Mouse (Mus musculus) heart, embryonic 12.5 days (tissue): ENCODE results near the gene BC024978. TPM values are rescaled to one million over a fixed set of nuclear protein-coding genes. Genes with fewer than 3 reads are reported as not detected.

Source experiments
- ATAC-seq: fragments of 200-750 bp; cut with Nextera tagmentation; 2 replicates; pipeline ENCODE4 v1.8.0; 2017; ENCODE audit warnings: moderate TSS enrichment, moderate library complexity; ENCODE audit not compliant: insufficient number of reproducible peaks, low FRiP score
- H3K27ac ChIP-seq: fragments of 300-500 bp; sonication (generic); 2 replicates; pipeline ENCODE4 v1.5.1; 2016; ENCODE audit warnings: mild to moderate bottlenecking, moderate library complexity; ENCODE audit not compliant: poor library complexity, severe bottlenecking
- H3K27me3 ChIP-seq: fragments of 300-500 bp; sonication (generic); replicated peaks from 2 replicates; pipeline ENCODE4 v1.6.1; 2016; ENCODE audit warnings: mild to moderate bottlenecking, moderate library complexity
- H3K36me3 ChIP-seq: fragments of 300-500 bp; sonication (generic); 2 replicates; pipeline ENCODE4 v1.6.1; 2016; ENCODE audit warnings: mild to moderate bottlenecking, moderate library complexity
- H3K4me1 ChIP-seq: fragments of 300-500 bp; sonication (generic); replicated peaks from 2 replicates; pipeline ENCODE4 v1.6.1; 2016; ENCODE audit warnings: mild to moderate bottlenecking
- H3K4me2 ChIP-seq: fragments of 300-500 bp; sonication (generic); 2 replicates; pipeline ENCODE4 v1.6.1; 2016; ENCODE audit warnings: mild to moderate bottlenecking, moderate library complexity
- H3K4me3 ChIP-seq: fragments of 300-500 bp; sonication (generic); 2 replicates; pipeline ENCODE4 v1.5.1; 2016; ENCODE audit warnings: mild to moderate bottlenecking
- H3K9ac ChIP-seq: fragments of 300-500 bp; sonication (generic); 2 replicates; pipeline ENCODE4 v1.6.1; 2016; ENCODE audit warnings: mild to moderate bottlenecking, moderate library complexity
- H3K9me3 ChIP-seq: fragments of 300-500 bp; sonication (generic); replicated peaks from 2 replicates; pipeline ENCODE4 v1.6.1; 2016; ENCODE audit warnings: mild to moderate bottlenecking, moderate library complexity
- WGBS: fragments of 180-500 bp; shearing (Covaris S2); methylation state at CpG from one replicate; pipeline ENCODE4 v1.1.7; 2016; 5-methylcytosine and 5-hydroxymethylcytosine counted together
- polyA plus RNA-seq: library from polyadenylated mRNA; unstranded; fragments of >200 nt; fragmentation: Nextera tagmentation; extraction: Ambion mirVana; gene quantifications from 2 replicates; pipeline ENCODE4 v1.2.1, GENCODE M21; 2016

The BC024978 gene
- polyA plus RNA-seq, 1 experiment from 2014 or later = 3.2 TPM

DNA sequence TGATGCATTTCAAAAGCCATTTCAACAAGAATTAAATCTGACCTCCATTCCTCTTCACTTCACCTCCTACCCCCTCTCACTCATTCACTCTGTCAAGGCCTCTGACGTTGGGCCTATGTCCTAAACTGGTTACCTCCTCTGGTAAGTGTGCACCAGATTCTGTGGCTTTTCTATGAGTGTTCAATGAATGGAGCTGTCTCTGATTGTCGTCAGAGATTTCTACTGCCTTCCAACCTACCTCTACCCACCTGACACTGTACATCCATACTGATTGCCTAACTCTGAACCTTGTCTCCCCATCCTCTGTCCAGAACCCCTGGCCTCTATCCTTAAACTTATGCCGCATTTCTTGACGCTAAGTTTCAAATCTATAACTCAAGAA lies 17.6 kb upstream of the BC024978 start:
- no peak for ATAC-seq

DNA sequence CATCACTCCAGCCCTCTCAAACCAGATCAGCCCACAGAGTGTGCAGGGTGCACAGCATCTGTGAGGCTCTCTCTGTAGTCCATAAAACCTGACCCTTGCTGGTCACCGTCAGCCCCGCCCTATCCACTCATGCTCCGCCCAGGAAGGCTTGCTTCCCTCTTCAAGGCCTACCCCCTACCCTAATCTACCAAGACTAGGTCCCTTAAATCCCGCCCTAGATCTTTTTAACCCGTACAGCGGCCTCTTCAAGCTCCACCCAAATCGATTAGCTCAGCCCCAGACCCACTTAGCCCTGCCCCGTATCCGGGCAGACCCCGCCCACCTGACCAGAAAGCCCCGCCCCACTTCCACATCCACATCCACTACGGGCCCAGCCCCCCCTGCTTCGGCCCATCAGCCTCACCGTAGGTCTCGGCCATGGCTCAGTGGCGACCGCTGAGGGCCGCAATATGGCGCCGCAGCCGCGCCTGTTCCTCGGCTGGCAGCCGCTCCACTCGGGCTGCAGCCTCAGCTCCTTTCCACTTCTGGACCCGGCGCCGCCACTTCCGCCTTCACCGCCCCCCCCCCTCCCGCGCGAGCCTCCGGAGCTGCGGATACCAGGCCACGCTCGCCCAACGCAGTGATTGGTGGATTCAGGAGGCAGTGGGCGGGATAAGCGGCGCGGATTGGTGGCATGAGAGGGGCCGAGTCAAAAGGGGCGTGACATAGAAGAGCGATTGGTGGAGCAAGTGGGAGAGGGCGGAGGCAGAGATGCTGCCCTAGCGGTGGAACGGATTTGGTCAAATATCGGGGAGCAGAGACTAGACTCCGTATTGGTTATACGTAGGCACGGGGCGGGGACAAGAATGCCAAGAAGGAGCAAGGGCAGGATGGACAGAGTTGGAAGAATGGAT lies 17.0 kb upstream of the BC024978 start, which contains the start of gene Rab4b:
Gene Rab4b, minus strand, starts transcription at position 573 of the 893 bp plus-strand sequence.
- peak within 1 kb of the TSS; percentile 83 for H3K27ac ChIP-seq
- ATAC-seq = peak; percentile 98
- under 1% methylated on average over 53 of the region's 53 CpGs for WGBS

More for the DNA sequence above, 17.6 kb upstream of the BC024978 start:
- Histone ChIP-seq H3K9me3 (no peaks in the 10 kb centered on the region), H3K36me3 (peaks cover 34% of the 10 kb centered on the region), H3K4me3 (peak overlapping the region; percentile 63), H3K27ac (peak overlapping the region; percentile 83), H3K27me3 (no peaks in the 10 kb centered on the region), H3K9ac (peak overlapping the region; percentile 57), H3K4me2 (peak overlapping the region; percentile 64), H3K4me1 (peaks cover 12% of the 10 kb centered on the region)
- WGBS = 23% methylated on average over 4 of the region's 4 CpGs

DNA sequence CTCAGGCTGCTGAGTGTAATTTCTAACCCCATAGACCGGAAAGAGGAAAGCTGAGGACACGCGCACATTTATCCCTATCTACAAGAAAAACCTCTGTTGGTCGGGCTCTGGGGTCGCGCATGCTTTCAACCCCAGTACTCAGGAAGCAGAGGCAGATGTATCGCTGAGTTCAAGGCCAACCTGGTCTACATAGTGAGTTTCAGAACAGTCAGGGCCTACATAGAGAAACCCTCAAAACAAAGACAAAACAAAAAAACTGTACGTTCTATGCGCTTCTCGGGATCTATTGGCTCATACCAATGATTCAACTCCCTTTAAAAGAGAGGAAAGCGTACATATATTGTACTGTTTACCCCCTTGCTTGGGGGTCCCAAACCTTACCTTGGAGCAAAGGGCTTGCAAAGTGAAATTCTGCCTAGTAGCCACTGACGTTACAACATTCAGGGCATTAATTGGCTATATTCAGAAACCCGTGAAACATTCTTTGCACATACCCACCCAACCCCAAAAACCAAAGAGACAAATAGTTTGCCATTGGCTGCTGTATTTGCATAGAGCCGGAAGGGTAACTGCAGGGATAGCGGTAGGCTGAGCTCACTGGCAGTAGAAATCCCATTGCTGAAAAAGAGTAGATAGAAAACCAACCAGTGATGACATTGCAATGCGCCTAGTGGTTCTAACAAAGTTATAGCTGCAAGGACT lies 16.2 kb upstream of the BC024978 start:
- Histone ChIP-seq H3K27me3 (no peaks in the 10 kb centered on the region), H3K36me3 (peaks cover 31% of the 10 kb centered on the region), H3K9me3 (no peaks in the 10 kb centered on the region), H3K4me1 (peaks cover 12% of the 10 kb centered on the region), H3K4me3 (peak overlapping the region; percentile 63), H3K9ac (peak overlapping the region; percentile 26; the same call in 1 of the 2 replicates), H3K27ac (peak overlapping the region; percentile 63), H3K4me2 (peak overlapping the region; percentile 63)
- WGBS = 45% methylated on average over 16 of the region's 16 CpGs
- ATAC-seq = no peak

More for the DNA sequence above, 17.0 kb upstream of the BC024978 start, which contains the start of gene Rab4b:
- peaks cover 33% of the 10 kb centered on the region for H3K36me3 ChIP-seq
- peaks cover 12% of the 10 kb centered on the region for H3K4me1 ChIP-seq
- peak within 1 kb of the TSS; percentile 63 for H3K4me3 ChIP-seq
- H3K9ac ChIP-seq = peak within 1 kb of the TSS; percentile 57
- no peaks in the 10 kb centered on the region for H3K9me3 ChIP-seq
- peak within 1 kb of the TSS; percentile 64 for H3K4me2 ChIP-seq
- H3K27me3 ChIP-seq = no peaks in the 10 kb centered on the region

DNA sequence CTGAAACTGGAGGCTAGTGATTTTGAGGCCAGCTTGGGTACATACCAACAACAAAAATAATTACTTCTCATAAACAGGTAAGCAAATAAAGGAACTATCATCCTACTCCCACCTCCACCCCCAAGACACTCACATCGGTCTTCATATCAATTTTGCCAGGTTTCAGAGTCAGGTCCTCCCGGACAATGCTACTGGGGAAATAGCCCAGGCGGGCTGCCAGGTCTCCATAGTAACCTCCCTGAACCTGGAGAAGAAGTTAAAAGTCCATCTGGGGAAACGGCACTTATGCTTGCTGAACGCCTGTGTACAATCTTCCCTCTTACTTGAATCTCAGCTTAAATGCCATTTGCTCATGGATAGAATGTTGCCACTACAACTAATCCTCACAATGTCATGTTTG lies 15.5 kb upstream of the BC024978 start:
- WGBS = 66% methylated on average over 5 of the region's 5 CpGs
- no peak overlapping the region for H3K4me3 ChIP-seq
- H3K9me3 ChIP-seq = no peaks in the 10 kb centered on the region
- no peak for ATAC-seq
- no peak overlapping the region for H3K9ac ChIP-seq
- no peak overlapping the region for H3K27ac ChIP-seq
- peaks cover 31% of the 10 kb centered on the region for H3K36me3 ChIP-seq
- peaks cover 12% of the 10 kb centered on the region for H3K4me1 ChIP-seq
- no peak overlapping the region for H3K4me2 ChIP-seq
- H3K27me3 ChIP-seq = no peaks in the 10 kb centered on the region

DNA sequence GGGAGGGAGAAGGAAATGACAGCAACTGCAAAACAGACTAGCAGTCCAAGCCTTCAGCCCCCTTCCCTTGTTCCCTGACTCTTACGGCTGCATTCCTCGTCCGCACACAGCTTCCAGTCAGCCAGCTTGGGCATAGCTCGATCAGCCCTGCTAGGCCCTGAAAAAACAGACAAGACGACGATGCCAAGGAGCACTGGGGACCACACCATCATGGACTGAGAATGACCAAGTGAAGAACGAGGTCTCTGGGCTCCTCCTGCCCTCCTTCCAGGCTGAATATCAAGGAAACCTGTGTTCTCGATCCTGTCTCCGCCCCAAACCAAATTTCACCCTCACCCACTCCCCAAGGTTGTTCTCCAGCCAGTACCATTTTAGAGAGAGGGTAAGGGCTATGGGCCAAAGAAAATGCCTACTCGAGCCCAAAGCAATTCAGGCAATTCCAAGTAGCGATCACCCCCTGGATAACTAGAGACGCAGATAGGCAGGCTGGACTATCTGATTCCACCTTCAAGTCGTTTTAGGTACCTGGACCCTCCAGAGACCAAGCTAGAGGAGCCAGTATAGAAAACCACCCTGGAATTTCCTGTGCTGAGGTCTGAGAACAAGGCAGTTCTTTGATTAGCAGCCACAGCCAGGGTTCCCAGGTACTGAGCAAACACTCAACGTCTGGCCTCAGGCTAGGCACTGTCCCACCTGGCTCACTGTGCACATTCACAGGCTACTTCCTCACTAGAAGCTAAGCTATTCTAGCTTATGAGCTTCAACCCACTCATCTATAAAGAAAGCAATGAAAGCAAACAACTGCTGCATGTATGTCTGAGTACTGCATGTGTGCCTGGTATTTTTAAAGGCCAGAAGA lies 14.5 kb upstream of the BC024978 start, which contains the start of the genes Gm21983 and Mia:
Gene Gm21983, minus strand, starts transcription at position 250 of the 859 bp plus-strand sequence.
Gene Mia, minus strand, starts transcription at position 321 of the 859 bp plus-strand sequence.
- ATAC-seq = no peak
- no peak within 1 kb of the TSS for H3K27ac ChIP-seq
- no peak within 1 kb of the TSS for H3K9ac ChIP-seq

DNA sequence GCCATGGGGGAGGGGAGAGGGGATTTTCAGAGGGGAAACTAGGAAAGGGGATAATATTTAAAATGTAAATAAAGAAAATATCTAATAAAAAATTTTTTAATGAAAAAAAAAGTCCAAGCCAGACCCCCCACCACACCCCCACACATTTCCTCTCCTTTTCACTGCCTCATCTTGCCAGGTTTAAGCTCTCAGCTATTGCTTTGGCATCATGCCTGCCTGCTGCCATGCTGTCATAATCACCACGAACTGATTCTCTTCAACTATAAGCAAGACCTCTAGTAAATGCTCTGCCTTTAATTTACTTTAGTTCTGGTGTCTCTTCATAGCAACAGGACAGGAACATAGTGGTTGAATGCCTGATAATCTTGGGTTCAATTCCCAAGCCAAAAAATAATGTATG lies 13.1 kb upstream of the BC024978 start:
- 90% methylated on average over 1 of the region's 1 CpGs for WGBS
- Histone ChIP-seq H3K4me3 (no peak overlapping the region), H3K9me3 (no peaks in the 10 kb centered on the region), H3K27ac (no peak overlapping the region), H3K9ac (no peak overlapping the region), H3K27me3 (no peaks in the 10 kb centered on the region), H3K4me2 (no peak overlapping the region), H3K36me3 (peaks cover 46% of the 10 kb centered on the region), H3K4me1 (peaks cover 12% of the 10 kb centered on the region)
- no peak for ATAC-seq

More for the DNA sequence above, 14.5 kb upstream of the BC024978 start, which contains the start of the genes Gm21983 and Mia:
- Histone ChIP-seq H3K9me3 (no peaks in the 10 kb centered on the region), H3K4me2 (no peak within 1 kb of the TSS), H3K27me3 (no peaks in the 10 kb centered on the region), H3K4me1 (peaks cover 12% of the 10 kb centered on the region), H3K4me3 (no peak within 1 kb of the TSS), H3K36me3 (peaks cover 31% of the 10 kb centered on the region)
- WGBS = 65% methylated on average over 14 of the region's 14 CpGs

DNA sequence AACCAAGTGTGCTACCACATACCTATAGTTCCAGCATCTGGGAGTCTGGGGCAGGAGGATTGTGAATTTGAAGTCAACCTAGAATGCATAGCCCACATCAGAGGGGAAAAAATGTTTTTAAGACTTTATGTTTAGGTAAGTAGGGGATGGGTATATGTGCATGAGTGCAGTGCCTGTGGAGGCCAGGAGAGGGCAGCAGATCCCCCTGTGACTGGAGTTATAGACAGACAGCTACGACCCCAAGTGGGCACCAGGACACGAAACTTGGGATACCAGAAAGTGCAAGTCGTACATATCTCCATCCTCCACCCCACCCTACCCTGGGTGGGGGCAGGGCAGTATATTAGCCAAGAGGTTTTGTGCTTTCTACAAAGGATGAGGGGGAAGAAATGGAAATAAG lies 10.6 kb upstream of the BC024978 start:
- 63% methylated on average over 3 of the region's 3 CpGs for WGBS

DNA sequence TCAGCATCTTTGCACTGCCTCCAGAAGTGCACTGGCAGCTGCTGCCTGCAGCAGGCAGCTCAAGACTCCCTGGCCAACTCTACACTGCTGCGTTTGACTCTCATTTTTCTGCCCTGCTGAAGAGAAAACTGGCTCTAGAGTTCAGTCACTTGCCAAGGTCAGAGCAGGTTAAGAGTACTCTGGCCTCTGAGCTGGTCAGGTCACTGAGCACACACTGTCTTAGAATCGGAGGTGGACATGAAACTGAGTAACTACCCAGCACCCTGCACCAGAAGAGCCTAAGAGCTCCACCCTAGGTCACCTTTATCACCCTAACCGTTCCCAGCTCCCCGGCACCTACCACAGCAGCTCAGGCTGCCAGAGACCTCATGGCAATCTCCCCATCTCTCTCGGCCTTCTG lies 9.6 kb upstream of the BC024978 start:
- no peak overlapping the region for H3K27ac ChIP-seq
- WGBS = 92% methylated on average over 5 of the region's 5 CpGs
- no peaks in the 10 kb centered on the region for H3K4me1 ChIP-seq
- no peak overlapping the region for H3K9ac ChIP-seq
- H3K27me3 ChIP-seq = no peaks in the 10 kb centered on the region
- no peak overlapping the region for H3K4me3 ChIP-seq
- no peaks in the 10 kb centered on the region for H3K9me3 ChIP-seq
- H3K4me2 ChIP-seq = no peak overlapping the region
- no peak for ATAC-seq
- peaks cover 80% of the 10 kb centered on the region for H3K36me3 ChIP-seq

More for the DNA sequence above, 10.6 kb upstream of the BC024978 start:
- Histone ChIP-seq H3K9ac (no peak overlapping the region), H3K36me3 (peaks cover 70% of the 10 kb centered on the region), H3K4me3 (no peak overlapping the region), H3K9me3 (no peaks in the 10 kb centered on the region), H3K4me1 (no peaks in the 10 kb centered on the region), H3K27me3 (no peaks in the 10 kb centered on the region), H3K27ac (no peak overlapping the region), H3K4me2 (no peak overlapping the region)
- no peak for ATAC-seq

DNA sequence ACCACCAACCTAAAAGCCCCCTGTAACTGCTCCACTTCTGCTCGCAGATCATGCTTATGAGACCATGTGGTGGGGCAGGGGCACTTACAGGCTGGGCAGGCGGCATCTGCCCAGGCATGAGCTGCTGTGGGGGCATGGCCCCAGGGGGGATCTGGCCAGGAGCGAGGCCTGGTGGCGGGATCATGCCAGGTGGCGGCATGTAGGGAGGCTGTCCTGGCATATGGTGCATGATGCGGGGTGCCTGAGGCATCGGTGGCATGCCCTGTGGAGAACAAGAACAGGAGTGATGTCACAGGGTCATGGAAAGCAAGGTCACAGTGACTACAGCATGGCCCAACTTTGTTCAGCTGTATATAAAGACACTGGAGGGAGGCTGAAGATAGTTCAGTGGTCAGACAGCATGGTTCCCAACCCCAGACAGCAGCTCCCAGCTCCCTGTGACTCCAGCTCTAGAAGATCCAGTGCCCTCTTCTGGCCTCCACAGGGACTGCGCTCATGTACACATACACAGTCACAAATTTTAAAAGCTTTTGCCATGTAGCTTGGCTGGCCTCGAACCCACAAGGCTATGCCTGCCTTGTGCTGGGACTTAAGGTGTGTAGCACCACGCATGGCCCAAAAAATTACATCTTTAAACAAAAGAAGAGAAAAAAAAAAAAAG lies 6.2 kb upstream of the BC024978 start:
- Histone ChIP-seq H3K4me2 (no peak overlapping the region), H3K4me3 (no peak overlapping the region), H3K36me3 (peaks cover 97% of the 10 kb centered on the region), H3K27me3 (no peaks in the 10 kb centered on the region), H3K9me3 (no peaks in the 10 kb centered on the region), H3K9ac (no peak overlapping the region), H3K27ac (no peak overlapping the region), H3K4me1 (peaks cover 8% of the 10 kb centered on the region)
- WGBS = 93% methylated on average over 10 of the region's 10 CpGs
- no peak for ATAC-seq

DNA sequence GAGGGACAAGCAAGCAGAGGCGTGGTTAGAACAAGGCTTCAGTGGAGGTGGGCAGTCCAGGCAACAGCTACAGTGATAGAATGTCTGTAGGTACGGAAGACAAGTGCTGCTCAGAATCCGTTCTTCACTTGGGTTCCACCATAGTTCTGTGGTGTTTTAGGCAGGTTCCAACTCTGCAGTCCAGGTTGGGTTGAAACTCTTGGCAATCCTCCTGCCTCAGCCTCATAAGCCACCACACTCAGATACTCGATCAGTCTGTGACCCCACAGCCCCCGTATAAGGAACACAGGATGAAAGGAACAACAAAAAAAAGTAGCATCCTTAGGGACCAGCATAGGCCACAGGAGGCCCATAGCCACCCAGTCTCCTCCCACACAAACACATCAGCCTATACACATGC lies 3.1 kb upstream of the BC024978 start:
- Histone ChIP-seq H3K4me2 (no peak overlapping the region), H3K4me3 (no peak overlapping the region), H3K4me1 (peaks cover 16% of the 10 kb centered on the region), H3K27me3 (no peaks in the 10 kb centered on the region), H3K9me3 (no peaks in the 10 kb centered on the region), H3K27ac (no peak overlapping the region), H3K36me3 (peaks cover 70% of the 10 kb centered on the region), H3K9ac (no peak overlapping the region)
- WGBS = 92% methylated on average over 5 of the region's 5 CpGs
- no peak for ATAC-seq
